Mouse (Mus musculus) yolk sac, embryonic 10.5 days (tissue): ENCODE data around the gene Aadat.
"Not testable (repeated sequence)": the region's sequence is repeated elsewhere in the genome, so short reads cannot be mapped to it uniquely, and the experiment has no call there.

ENCODE experiments used
- DNase-seq: peaks from one replicate; pipeline ENCODE4 v3.0.0-alpha.2; 2017; ENCODE audit warnings: low spot score

The Aadat gene

DNA sequence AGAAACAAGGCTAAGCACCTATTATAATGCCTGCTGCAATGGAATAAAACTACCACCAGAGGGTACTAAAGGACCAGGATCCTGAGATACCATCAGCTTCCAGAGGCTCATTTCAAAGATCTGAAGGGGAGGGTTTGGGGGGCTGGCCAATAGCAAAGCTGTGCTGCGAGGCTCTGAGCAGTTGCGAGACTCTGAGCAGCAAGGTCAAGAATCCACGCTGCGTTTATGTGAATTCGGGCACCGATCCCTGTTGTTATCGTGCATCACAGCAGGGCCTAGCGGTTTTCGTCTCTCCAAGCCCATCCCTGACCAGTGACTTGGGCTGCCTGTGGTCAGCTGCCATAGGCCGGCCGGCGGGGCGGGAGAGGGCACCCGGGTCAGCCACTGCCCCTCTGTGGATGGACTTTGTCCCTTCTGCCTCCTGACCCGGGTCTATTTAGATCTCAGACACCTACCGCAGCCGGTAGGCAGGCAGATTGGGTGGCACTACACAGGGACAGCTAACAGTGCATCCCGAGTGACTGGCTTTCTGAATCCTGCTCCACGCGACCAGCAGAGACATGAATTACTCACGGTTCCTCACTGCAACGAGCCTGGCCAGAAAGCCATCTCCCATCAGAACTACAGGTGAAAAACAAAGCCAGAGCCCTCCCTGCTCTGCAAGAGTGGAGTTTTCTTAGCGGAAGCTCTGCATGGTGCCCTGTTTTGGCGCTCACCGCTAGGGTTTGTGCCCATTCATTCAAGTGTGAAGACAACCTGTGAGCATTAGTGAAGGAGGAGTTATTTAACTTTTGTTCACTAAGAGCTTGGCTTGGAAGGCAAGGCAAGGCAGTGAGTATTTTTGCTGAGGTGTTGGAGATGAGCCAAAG lies at the start of gene Aadat:
Aadat (plus strand) TSS at position 280 of the 869 bp plus-strand sequence.
- peak; percentile 87 for DNase-seq

DNA sequence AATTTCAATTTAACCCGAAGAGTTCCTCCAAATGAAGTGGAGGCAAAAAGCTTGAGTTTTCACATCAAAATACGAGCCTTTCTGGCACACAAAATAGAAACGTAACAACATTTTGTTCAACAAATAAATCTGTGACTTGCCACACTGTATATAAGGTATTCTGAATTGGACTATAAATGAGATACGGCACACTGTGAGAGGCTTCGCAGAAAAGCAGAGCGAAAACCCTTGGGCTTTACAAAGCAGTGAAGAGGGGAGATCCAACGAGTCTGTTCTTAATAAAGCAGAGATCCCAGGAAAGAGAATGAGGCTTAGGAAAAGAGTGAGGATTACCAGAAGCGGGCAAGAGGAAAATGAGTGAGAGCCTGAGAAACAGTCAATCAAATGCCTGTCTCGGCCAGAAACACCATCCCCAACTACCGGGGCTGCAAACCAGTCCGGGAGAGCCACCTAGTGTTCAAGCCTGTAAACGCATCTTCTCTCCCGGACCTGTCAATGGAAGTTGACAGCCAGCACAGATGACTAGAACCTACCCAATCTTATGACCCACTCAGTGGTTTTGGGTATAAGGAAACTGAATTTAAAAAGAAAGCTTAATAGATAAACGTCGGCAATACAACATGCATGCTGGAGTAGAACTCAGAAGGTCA lies 38.9 kb upstream of the Aadat start:
- DNase-seq: peak; percentile 51

DNA sequence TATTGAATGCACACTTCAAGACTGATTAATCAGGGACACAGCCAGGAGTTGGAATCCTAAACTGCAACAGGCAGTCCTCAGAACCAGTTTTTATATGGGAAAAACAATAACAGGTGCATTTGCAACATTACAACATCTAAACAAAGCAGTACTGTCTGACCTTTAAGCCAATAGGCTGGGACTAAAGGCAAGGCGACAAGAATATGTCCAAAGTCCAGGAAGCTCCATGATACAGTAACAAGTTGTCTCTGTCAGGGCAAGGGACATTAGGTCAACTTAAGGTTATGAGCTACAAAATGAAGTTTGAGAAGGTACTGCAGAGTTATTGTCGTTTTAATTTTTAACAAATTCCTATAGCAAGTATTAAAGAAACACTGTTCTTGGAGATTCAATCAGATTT lies 15.6 kb upstream of the Aadat start:
- DNase-seq: no peak

DNA sequence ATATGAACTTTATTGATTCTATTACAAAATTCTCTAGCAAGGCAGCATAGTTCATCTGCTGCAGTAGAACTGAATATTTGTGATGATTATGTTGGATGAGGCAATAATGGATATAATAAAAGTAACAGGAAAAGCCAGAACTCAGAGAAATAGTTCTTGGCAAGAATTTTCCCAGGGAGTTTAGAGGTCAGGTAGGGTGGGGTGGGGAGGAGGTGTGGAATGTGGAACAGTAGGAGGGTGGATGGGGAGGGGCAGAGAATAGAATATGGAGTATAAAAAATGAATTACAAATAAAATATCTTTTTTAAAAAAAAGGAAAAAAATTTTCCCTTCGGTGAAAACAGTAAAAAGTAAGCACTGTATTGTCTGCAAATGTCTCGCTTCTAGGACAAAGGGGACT lies 13.9 kb upstream of the Aadat start:
- DNase-seq: no peak

DNA sequence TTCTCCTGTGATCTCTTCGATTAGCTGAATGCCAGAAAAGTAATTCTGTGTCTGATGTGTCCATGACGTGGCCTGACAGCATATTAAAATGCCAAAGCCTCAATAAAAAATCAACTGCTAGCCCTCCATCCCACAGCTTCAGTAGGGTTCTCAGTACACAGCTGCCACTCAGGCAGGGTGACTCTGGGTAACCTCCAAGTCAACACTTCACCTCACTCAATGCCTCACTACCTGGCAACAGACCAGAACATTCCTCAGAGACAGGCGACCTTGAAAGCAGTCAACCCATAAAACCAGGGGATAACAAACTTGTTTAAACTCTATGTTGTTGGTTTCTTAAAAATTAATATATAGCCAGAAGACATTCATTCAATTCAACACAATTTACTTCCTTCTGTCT lies 13.3 kb upstream of the Aadat start:
- DNase-seq: no peak

DNA sequence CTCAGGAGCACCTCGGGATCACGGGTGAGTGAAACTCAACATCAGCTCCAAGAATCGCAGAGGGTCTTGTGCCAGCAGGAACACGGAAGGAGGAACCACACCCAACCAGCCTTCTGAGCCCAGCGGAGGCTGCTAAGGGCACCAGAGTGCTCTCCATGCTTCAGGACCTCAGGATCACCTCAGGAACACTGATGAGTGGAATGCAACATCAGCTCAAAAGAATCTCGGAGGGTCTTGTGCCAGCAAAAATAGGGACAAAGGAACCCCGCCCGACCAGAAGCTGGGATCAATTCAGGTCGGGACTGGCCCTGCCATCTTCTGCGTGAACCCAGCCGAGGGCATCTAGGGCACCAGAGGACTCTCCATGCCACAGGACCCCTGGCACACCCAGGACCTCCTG lies 11.1 kb upstream of the Aadat start:
- DNase-seq: no peak

DNA sequence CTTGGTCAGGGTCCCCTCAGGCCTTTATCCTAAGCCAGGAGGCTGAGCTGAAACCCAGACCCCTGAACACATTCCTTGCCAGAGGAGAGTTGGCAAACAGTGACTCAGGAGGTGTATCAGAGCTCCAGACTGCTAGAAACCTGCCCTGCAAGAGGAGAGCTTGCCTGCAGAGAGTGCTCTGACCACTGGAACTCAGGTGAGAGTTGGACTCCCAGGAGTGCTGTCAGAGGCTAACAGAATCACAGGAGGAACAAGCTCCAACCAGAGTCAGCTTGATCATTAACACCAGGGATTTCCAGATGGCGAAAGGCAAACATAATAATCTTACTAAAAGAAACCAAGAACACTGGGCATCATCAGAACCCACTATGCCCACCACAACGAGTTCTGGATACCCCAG lies 10.7 kb upstream of the Aadat start:
- peak; percentile 31 for DNase-seq

DNA sequence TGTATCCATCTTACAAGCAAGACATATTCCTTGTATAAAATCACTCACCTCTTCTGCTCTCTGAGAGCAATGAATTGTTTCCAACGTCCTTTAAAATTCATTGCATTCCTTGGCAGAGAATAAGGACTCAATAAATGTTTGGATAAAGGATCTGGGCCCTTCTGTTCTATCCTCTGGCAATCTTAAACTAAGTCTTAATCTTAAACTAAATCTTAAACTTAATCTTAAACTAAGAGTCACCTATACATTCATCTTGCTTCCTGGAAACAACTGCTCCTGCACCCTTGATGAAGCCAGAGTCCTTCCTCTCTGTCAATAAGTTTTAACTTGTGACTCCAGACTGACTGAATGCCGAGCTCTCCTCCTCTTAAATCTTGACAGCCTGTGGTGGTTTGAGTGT lies 2.6 kb upstream of the Aadat start, which contains the start of gene Gm10283:
Gm10283 (minus strand) TSS at position 101 of the 400 bp plus-strand sequence.
- DNase-seq: peak; percentile 16

DNA sequence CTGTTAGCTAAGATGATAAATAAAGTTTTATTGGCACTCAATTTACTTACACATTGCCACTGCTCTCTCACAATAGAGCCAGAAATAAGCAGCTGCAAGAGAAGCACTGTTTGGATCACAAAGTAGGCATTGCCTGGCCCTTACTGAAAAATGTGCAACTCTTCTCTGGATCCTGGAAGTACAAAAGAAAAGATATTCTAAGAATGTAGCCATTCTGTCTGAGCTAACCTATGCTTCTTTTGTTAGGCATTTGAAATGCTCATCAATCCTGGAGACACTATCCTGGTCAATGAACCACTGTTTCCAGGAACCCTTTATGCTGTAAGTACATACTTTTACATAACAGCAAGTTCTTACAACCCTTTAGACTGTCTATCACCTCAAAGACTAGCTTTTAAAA lies 12.6 kb downstream of the Aadat start:
- DNase-seq: no peak

DNA sequence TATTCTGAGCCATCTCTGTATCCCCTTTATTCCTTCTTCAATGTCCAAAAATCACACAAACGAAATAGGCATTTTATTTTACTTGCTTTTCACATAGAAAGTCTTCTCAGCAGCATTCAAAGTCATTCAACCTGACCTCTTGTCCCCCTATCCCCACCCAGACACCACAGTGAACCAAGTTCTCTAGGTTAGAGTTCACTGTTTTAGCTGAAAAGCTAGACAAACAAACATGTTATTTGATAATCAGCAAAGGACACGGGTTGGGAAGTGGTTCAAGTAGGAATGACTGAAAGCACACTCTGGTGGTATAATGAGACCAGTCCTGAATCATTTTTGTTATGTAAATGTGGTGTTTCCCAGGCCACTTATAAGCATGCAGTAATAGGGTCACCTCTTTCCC lies 29.2 kb downstream of the Aadat start:
- peak; percentile 3 for DNase-seq

DNA sequence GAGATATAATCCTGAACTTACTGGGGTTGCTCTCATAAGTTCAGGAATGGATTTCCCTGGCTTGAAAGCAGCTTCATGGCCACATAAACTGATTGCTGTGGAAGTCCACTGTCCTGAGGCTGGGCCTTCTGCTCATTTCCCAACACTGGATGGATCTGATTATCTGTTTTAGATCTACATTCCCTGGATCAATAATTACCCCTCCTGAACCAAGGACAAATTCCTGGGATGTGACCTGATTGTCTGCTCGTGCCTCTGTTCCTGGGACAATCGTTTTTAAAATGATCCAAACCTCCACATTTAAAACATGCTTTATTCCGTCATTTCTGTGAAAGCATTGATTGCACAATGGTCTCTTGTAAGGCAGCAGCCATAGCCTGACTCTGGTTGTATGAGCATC lies 61.1 kb downstream of the Aadat start:
- DNase-seq: no peak

DNA sequence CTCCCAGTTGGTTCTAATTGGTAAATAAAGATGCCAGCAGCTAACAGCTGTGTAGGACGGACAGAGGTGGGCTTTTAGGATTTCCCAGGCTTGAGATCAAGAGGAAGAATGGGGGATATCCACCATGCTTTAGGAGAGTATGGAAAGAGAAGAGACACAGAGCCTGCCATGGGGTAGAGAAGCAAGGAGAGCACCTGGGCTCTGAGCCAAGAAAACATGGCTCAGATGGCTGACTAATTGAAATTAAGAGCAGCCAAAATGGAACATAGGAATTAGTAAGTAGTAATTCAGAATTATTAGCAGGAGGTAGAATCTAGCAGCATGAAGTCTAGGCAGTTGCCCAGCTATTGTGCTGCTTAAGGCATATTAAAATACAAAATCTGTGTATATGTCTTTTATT lies 71.5 kb downstream of the Aadat start:
- DNase-seq: no peak

DNA sequence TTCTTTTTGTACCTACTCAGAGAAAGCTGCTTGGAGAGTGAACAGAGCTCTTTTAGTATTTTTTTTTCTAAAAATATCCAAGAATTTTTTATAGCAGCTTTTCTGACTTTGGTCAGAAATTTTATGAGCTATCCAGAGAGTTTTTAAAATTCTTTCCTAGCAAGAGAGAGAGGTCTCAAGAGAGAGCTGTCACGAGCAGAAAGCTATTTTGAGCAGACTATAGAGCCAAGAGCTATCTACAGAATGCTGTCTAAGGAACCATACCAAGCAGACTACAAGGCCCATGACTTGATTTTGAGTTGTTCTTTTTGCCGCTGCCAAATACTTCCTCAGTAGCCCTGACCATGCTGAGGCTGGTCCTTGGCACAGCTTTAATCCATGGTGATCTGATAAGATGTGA lies 77.6 kb downstream of the Aadat start:
- no peak for DNase-seq

DNA sequence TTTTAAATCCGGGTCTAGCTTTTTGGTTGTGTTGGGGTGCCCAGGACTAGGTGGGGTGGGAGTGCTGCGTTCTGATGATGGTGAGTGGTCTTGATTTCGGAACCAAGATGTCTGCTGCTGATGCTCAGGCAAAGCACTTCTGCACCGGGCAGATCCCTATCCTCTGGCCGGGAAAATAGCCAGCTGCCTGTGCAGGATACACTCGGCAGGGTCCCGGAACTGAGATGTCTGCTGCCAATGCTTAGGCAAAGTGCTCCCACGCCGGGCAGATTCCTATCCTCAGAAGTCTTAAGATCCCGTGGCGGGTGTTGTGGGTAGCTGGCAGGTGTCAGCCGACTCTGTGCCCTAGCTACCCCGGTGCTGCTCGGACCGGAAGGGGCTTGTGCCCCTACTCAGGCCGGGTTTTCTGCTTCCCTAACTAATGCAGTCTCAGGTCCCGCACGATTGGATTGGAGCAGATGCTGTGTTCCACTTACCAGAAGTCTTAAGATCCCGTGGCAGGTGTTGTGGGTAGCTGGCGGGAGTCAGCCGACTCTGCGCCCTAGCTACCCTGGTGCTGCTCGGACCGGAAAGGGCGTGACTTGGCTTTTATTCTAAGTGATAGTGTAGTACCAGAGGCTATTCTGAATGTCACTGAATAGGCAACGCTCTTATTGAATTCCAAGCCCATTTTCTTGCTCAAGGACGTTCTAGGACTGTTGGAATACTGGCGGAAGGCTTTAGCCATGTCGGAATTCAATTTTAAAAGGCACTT lies 85.8 kb downstream of the Aadat start:
- not testable (repeated sequence) for DNase-seq

DNA sequence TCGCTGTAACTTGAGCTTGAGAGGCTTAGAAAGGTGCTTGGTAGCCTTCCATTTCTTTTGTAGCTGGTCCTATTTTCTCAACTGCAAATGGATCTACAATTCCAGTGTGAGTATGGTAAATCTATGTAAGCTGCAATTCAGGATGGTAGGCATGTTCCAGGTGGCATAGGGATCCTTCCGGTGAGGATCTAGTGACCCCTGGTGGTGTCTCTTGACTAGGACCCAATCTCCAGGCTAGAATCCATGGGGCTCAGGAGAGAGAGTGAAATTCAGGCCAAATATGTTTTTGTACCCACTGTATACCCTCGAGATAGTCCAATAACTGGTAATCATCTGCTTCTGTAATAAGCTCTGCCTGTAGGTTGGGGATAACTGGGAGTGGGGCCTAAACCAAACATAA lies 89.0 kb downstream of the Aadat start:
- no peak for DNase-seq
